Comparison of ENCODE assay signal across 14 mouse cellular contexts in the genomic region with DNA sequence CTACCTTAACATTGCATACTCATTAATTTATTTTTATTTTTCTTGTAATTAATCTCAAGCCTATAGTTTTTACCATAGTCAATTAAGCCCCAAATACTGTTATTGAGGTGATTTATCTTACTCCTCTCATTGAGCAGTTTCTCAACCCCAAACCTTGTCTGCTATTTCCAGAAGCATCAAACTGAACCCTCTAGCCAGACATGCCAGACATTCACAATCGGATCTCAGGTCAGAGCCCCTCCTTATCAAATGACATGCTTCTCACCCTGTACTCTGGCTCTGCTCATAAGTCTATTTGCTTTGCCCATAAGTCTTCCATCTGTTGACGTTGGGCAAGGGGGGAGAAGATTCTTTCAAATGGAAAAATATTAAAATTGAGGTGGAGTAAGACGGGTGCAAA.
"Had no signal": no experiment of that assay in that cellular context is flagged by ENCODE, and none has a peak within 500 bp of the region (broad histone marks: within the 10 kb centered on the region; RNA-seq: fewer than 3 reads in every experiment).

No protein-coding gene starts in this region.

- H3K27me3 ChIP-seq: lung, embryonic 15.5 days; megakaryocyte, embryonic 14.5 days; midbrain, embryonic 13.5 days; midbrain, embryonic 15.5 days; neural tube, embryonic 12.5 days had no signal

- H3K4me1 ChIP-seq: lung, embryonic 15.5 days; megakaryocyte, embryonic 14.5 days; midbrain, embryonic 13.5 days; midbrain, embryonic 15.5 days; neural tube, embryonic 12.5 days had no signal

- H3K36me3 ChIP-seq: lung, embryonic 15.5 days; midbrain, embryonic 13.5 days; midbrain, embryonic 15.5 days; neural tube, embryonic 12.5 days had no signal

- H3K9ac ChIP-seq: lung, embryonic 15.5 days; midbrain, embryonic 13.5 days; midbrain, embryonic 15.5 days; neural tube, embryonic 12.5 days had no signal

- H3K9me3 ChIP-seq: lung, embryonic 15.5 days; megakaryocyte, embryonic 14.5 days; midbrain, embryonic 13.5 days; midbrain, embryonic 15.5 days; neural tube, embryonic 12.5 days had no signal

- ATAC-seq: midbrain, embryonic 13.5 days; midbrain, embryonic 15.5 days had no signal

- H3K4me3 ChIP-seq: lung, embryonic 15.5 days; megakaryocyte, embryonic 14.5 days; midbrain, embryonic 13.5 days; midbrain, embryonic 15.5 days; neural tube, embryonic 12.5 days had no signal

- H3K27ac ChIP-seq: lung, embryonic 15.5 days; macrophage; midbrain, embryonic 13.5 days; midbrain, embryonic 15.5 days; neural tube, embryonic 12.5 days had no signal

- H3K4me2 ChIP-seq: lung, embryonic 15.5 days; midbrain, embryonic 11.5 days; midbrain, embryonic 13.5 days; midbrain, embryonic 15.5 days; neural tube, embryonic 12.5 days had no signal

- DNase-seq: lung, adult 2 months; lung, postnatal 14 days; lung, postnatal 36 days; right cerebral cortex, postnatal 14 days; thymus, adult 18-20 months; thymus, postnatal 14 days; thymus, postnatal 36 days had no signal
